16 mouse cellular contexts compared by ENCODE assay signal in the genomic region with DNA sequence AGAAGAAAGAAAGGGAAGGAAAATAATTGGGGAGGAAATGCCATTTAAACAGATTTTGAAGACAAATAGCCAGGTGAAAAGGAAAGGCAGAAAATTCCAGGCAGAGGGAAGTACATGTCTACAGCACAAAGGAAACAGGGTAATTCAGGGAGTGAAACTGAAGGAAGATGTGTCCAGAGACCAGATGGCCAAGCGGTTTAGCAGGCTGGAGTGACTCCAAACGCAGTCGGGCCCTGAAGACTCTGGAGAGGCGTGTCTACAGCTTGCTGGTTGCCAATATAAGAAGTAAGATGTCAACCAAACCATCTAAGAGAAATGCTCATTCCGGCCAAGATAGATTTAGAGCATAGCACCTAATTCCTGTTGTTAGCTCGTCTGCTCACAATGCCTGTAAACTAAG.
DNase-seq lines count a peak whose midpoint lies in the region; ATAC-seq and TF ChIP-seq lines count a peak whose summit lies in the region.
"Had no signal": no experiment of that assay in that cellular context is flagged by ENCODE, and none has a peak within 500 bp of the region (broad histone marks: within the 10 kb centered on the region; RNA-seq: fewer than 3 reads in every experiment).

No protein-coding gene starts in this region.

- TF ChIP-seq POLR2A in cerebellum, adult 2 months (IDR thresholded peaks at IDR 0.05; ENCODE audit: borderline replicate concordance, insufficient read depth, low read length), result no peak

- ATAC-seq in hindbrain, embryonic 13.5 days (ENCODE audit: low FRiP score), result no peak
- no peak for ATAC-seq in hindbrain, embryonic 14.5 days (ENCODE audit: low FRiP score)
- no peak for ATAC-seq in midbrain, postnatal 0 days (ENCODE audit: low FRiP score)
- no peak for ATAC-seq in intestine, embryonic 15.5 days
- ATAC-seq: CD4-positive, CD25-positive, alpha-beta regulatory T cell, adult 4 months had no signal

- peaks cover 6% of the 10 kb centered on the region; the same call in 1 of the 2 replicates for H3K4me1 ChIP-seq in hindbrain, embryonic 13.5 days (replicated peaks)
- H3K4me1 ChIP-seq in hindbrain, embryonic 14.5 days (replicated peaks; ENCODE audit: control insufficient read depth, insufficient read depth, low read length), result 0 out of 2 replicates have a peak, but pooled peaks cover 14% of the 10 kb centered on the region
- no peaks in the 10 kb centered on the region for H3K4me1 ChIP-seq in midbrain, postnatal 0 days (ENCODE audit: insufficient read depth, low read length)
- peaks cover 5% of the 10 kb centered on the region; the same call in 1 of the 2 replicates for H3K4me1 ChIP-seq in midbrain, embryonic 10.5 days
- H3K4me1 ChIP-seq in cerebellum, adult 2 months (ENCODE audit: control insufficient read depth, insufficient read depth, low read length), result no peaks in the 10 kb centered on the region
- H3K4me1 ChIP-seq in intestine, embryonic 15.5 days (replicated peaks), result no peaks in the 10 kb centered on the region
- H3K4me1 ChIP-seq: heart, embryonic 13.5 days had no signal

- TF ChIP-seq CTCF in midbrain, postnatal 0 days (IDR thresholded peaks at IDR 0.05), result no peak
- no peak for TF ChIP-seq CTCF in cerebellum, adult 2 months (IDR thresholded peaks at IDR 0.05; ENCODE audit: borderline replicate concordance, insufficient read depth, low read depth, low read length)

- H3K4me3 ChIP-seq in hindbrain, embryonic 13.5 days, result no peak overlapping the region
- no peak overlapping the region for H3K4me3 ChIP-seq in hindbrain, embryonic 14.5 days (replicated peaks; ENCODE audit: low read length)
- H3K4me3 ChIP-seq in midbrain, postnatal 0 days (ENCODE audit: low read depth, low read length), result no peak overlapping the region
- H3K4me3 ChIP-seq in midbrain, embryonic 10.5 days, result no peak overlapping the region
- no peak overlapping the region for H3K4me3 ChIP-seq in cerebellum, adult 2 months (replicated peaks; ENCODE audit: insufficient read depth, low read depth, low read length)
- H3K4me3 ChIP-seq in intestine, embryonic 15.5 days (replicated peaks), result no peak overlapping the region
- H3K4me3 ChIP-seq: heart, embryonic 13.5 days; midbrain, embryonic 12.5 days had no signal

- WGBS in hindbrain, embryonic 13.5 days, result 82% methylated on average over 6 of the region's 6 CpGs
- WGBS in hindbrain, embryonic 14.5 days, result 74% methylated on average over 6 of the region's 6 CpGs
- 80% methylated on average over 6 of the region's 6 CpGs for WGBS in midbrain, postnatal 0 days
- 87% methylated on average over 6 of the region's 6 CpGs for WGBS in midbrain, embryonic 10.5 days
- WGBS in cerebellum, adult 2 months, result 6% methylated on average over 6 of the region's 6 CpGs
- 70% methylated on average over 6 of the region's 6 CpGs for WGBS in intestine, embryonic 15.5 days

- H3K9ac ChIP-seq in hindbrain, embryonic 13.5 days, result no peak overlapping the region
- H3K9ac ChIP-seq in hindbrain, embryonic 14.5 days, result no peak overlapping the region
- H3K9ac ChIP-seq in midbrain, postnatal 0 days (replicated peaks; ENCODE audit: low read length, poor library complexity, severe bottlenecking), result no peak overlapping the region
- H3K9ac ChIP-seq in intestine, embryonic 15.5 days, result no peak overlapping the region
- H3K9ac ChIP-seq: heart, embryonic 13.5 days; liver, embryonic 14.5 days; midbrain, embryonic 12.5 days had no signal

- no peak overlapping the region for H3K4me2 ChIP-seq in hindbrain, embryonic 13.5 days
- H3K4me2 ChIP-seq in hindbrain, embryonic 14.5 days (replicated peaks), result no peak overlapping the region
- no peak overlapping the region for H3K4me2 ChIP-seq in midbrain, postnatal 0 days (ENCODE audit: low read depth, low read length, poor library complexity, severe bottlenecking)
- no peak overlapping the region for H3K4me2 ChIP-seq in intestine, embryonic 15.5 days (replicated peaks)
- H3K4me2 ChIP-seq: heart, embryonic 13.5 days; midbrain, embryonic 12.5 days had no signal

- H3K27ac ChIP-seq in hindbrain, embryonic 13.5 days, result 0 out of 2 replicates have a peak overlapping the region, but pooled peaks have one; percentile 23
- H3K27ac ChIP-seq in hindbrain, embryonic 14.5 days, result no peak overlapping the region
- H3K27ac ChIP-seq in midbrain, postnatal 0 days (ENCODE audit: low read depth, low read length), result no peak overlapping the region
- no peak overlapping the region for H3K27ac ChIP-seq in midbrain, embryonic 10.5 days (replicated peaks)
- no peak overlapping the region for H3K27ac ChIP-seq in cerebellum, adult 2 months (ENCODE audit: insufficient read depth, low read length)
- H3K27ac ChIP-seq in intestine, embryonic 15.5 days, result no peak overlapping the region
- H3K27ac ChIP-seq: heart, embryonic 13.5 days; liver, embryonic 14.5 days; midbrain, embryonic 12.5 days had no signal

- no peaks in the 10 kb centered on the region for H3K27me3 ChIP-seq in hindbrain, embryonic 13.5 days
- no peaks in the 10 kb centered on the region for H3K27me3 ChIP-seq in hindbrain, embryonic 14.5 days (ENCODE audit: control insufficient read depth, insufficient read depth, low read length)
- no peaks in the 10 kb centered on the region for H3K27me3 ChIP-seq in midbrain, postnatal 0 days (ENCODE audit: insufficient read depth, low read length)
- H3K27me3 ChIP-seq in midbrain, embryonic 10.5 days (ENCODE audit: low read depth, poor library complexity, severe bottlenecking), result no peaks in the 10 kb centered on the region
- no peaks in the 10 kb centered on the region for H3K27me3 ChIP-seq in cerebellum, adult 2 months (ENCODE audit: control insufficient read depth, insufficient read depth, low read length)
- H3K27me3 ChIP-seq in intestine, embryonic 15.5 days (replicated peaks), result no peaks in the 10 kb centered on the region
- H3K27me3 ChIP-seq: heart, embryonic 13.5 days; midbrain, embryonic 12.5 days had no signal

- no peaks in the 10 kb centered on the region for H3K36me3 ChIP-seq in hindbrain, embryonic 13.5 days
- H3K36me3 ChIP-seq in hindbrain, embryonic 14.5 days (replicated peaks; ENCODE audit: control insufficient read depth, insufficient read depth), result no peaks in the 10 kb centered on the region
- H3K36me3 ChIP-seq in midbrain, postnatal 0 days (ENCODE audit: insufficient read depth, low read length), result no peaks in the 10 kb centered on the region
- H3K36me3 ChIP-seq in midbrain, embryonic 10.5 days, result no peaks in the 10 kb centered on the region
- no peaks in the 10 kb centered on the region for H3K36me3 ChIP-seq in intestine, embryonic 15.5 days
- H3K36me3 ChIP-seq: heart, embryonic 13.5 days; midbrain, embryonic 12.5 days had no signal

- H3K9me3 ChIP-seq in hindbrain, embryonic 13.5 days, result no peaks in the 10 kb centered on the region
- H3K9me3 ChIP-seq in hindbrain, embryonic 14.5 days (ENCODE audit: control insufficient read depth, low read length), result no peaks in the 10 kb centered on the region
- H3K9me3 ChIP-seq in midbrain, postnatal 0 days (ENCODE audit: low read length), result no peaks in the 10 kb centered on the region
- no peaks in the 10 kb centered on the region for H3K9me3 ChIP-seq in midbrain, embryonic 10.5 days (replicated peaks)
- H3K9me3 ChIP-seq in intestine, embryonic 15.5 days, result no peaks in the 10 kb centered on the region
- H3K9me3 ChIP-seq: heart, embryonic 13.5 days; midbrain, embryonic 12.5 days had no signal

- DNase-seq in hindbrain, embryonic 14.5 days (ENCODE audit: low spot score), result no peak
- peak; percentile 77 for DNase-seq in midbrain, postnatal 0 days (ENCODE audit: low spot score)
- no peak for DNase-seq in midbrain, embryonic 10.5 days (ENCODE audit: low spot score)
- DNase-seq in cerebellum, adult 2 months, result peak; percentile 68 to 80
- DNase-seq in spleen, postnatal 36 days (ENCODE audit: low spot score in 2 of 2), result no peak
- DNase-seq: adrenal gland, adult 8-10 months; embryo, embryonic 11 days; kidney, adult 2 months; lung, postnatal 36 days; right cerebral cortex, postnatal 25 days had no signal

Comparison
In these comparisons a context has a peak if more than half of its experiments do, and no peak if none do; other contexts are left out.
1. DNase-seq: peak in midbrain, postnatal 0 days (single experiment) and cerebellum, adult 2 months (2 of 2); none in hindbrain, embryonic 14.5 days (single experiment), midbrain, embryonic 10.5 days (single experiment) and spleen, postnatal 36 days (0 of 2).